Mouse (Mus musculus) megakaryocyte, embryonic 14.5 days (primary cell): Measurements from ENCODE around the gene Pacs1.
"Not testable (repeated sequence)": the region's sequence is repeated elsewhere in the genome, so short reads cannot be mapped to it uniquely, and the experiment has no call there.

Experiments used
- FLI1 ChIP-seq: IDR thresholded peaks from 2 replicates; pipeline ENCODE4 v1.6.1; 2012; ENCODE audit warnings: low read length, inconsistent platforms, mixed read lengths
- GATA1 ChIP-seq: IDR thresholded peaks from 3 replicates; pipeline ENCODE4 v1.6.1; 2012; ENCODE audit warnings: mixed read lengths, low read length, inconsistent platforms, borderline replicate concordance

- TF ChIP-seq GATA1, FLI1: not testable (repeated sequence)
Observed at GRCm38 (mm10) chr19:5200617-5201016, 72.3 kb downstream of the Pacs1 start.
